In genomic region chr2:73038290-73038732, GRCm38 (mm10) we compare ENCODE assay signal across 8 mouse cellular contexts. TPM values are rescaled to one million over a fixed set of nuclear protein-coding genes. Genes with fewer than 3 reads are reported as not detected.
DNase-seq lines count a peak whose midpoint lies in the region; ATAC-seq lines count a peak whose summit lies in the region.

No protein-coding gene starts in this region.

- peak; percentile 94 for ATAC-seq in kidney, embryonic 16.5 days (ENCODE audit: low FRiP score, low TSS enrichment)
- ATAC-seq in hindbrain, embryonic 14.5 days (ENCODE audit: low FRiP score) = peak; percentile 37; the same call in 1 of the 2 replicates

- no peaks in the 10 kb centered on the region for H3K36me3 ChIP-seq in kidney, embryonic 16.5 days (ENCODE audit: insufficient read depth, low read length)
- no peaks in the 10 kb centered on the region for H3K36me3 ChIP-seq in hindbrain, embryonic 14.5 days (replicated peaks; ENCODE audit: control insufficient read depth, insufficient read depth)

- no peak overlapping the region for H3K27ac ChIP-seq in kidney, embryonic 16.5 days (ENCODE audit: low read length)
- no peak overlapping the region for H3K27ac ChIP-seq in hindbrain, embryonic 14.5 days

- H3K4me2 ChIP-seq in kidney, embryonic 16.5 days (replicated peaks; ENCODE audit: low read depth, low read length) = peak overlapping the region; percentile 45
- H3K4me2 ChIP-seq in hindbrain, embryonic 14.5 days (replicated peaks) = peak overlapping the region; percentile 51

- no peaks in the 10 kb centered on the region for H3K9me3 ChIP-seq in kidney, embryonic 16.5 days (ENCODE audit: low read length)
- no peaks in the 10 kb centered on the region for H3K9me3 ChIP-seq in hindbrain, embryonic 14.5 days (ENCODE audit: control insufficient read depth, low read length)

- no peak for DNase-seq in kidney, adult 8-10 months
- peak; percentile 49 for DNase-seq in forelimb bud, embryonic 11.5 days (ENCODE audit: low read depth, low spot score)
- DNase-seq in hindbrain, embryonic 14.5 days (ENCODE audit: low spot score) = no peak
- DNase-seq in lung, postnatal 10 days = peak; percentile 59
- peak; percentile 57 for DNase-seq in ovary, postnatal 36 days (ENCODE audit: low spot score)
- DNase-seq in cerebellum, adult 11 months = no peak
- DNase-seq in right cerebral cortex, postnatal 36 days (ENCODE audit: low spot score in 2 of 2) = no peak

- H3K4me3 ChIP-seq in kidney, embryonic 16.5 days (ENCODE audit: low read length) = peak overlapping the region; percentile 14
- peak overlapping the region; percentile 17 for H3K4me3 ChIP-seq in hindbrain, embryonic 14.5 days (replicated peaks; ENCODE audit: low read length)

- H3K4me1 ChIP-seq in kidney, embryonic 16.5 days (ENCODE audit: insufficient read depth, low read length) = peaks cover 9% of the 10 kb centered on the region; the same call in 1 of the 2 replicates
- peaks cover 5% of the 10 kb centered on the region; the same call in 1 of the 2 replicates for H3K4me1 ChIP-seq in hindbrain, embryonic 14.5 days (replicated peaks; ENCODE audit: control insufficient read depth, insufficient read depth, low read length)

- 18% methylated on average over 16 of the region's 16 CpGs for WGBS in kidney, embryonic 16.5 days
- WGBS in hindbrain, embryonic 14.5 days = 15% methylated on average over 16 of the region's 16 CpGs

- H3K27me3 ChIP-seq in kidney, embryonic 16.5 days (ENCODE audit: insufficient read depth, low read length) = no peaks in the 10 kb centered on the region
- no peaks in the 10 kb centered on the region for H3K27me3 ChIP-seq in hindbrain, embryonic 14.5 days (ENCODE audit: control insufficient read depth, insufficient read depth, low read length)

- H3K9ac ChIP-seq in kidney, embryonic 16.5 days (replicated peaks; ENCODE audit: low read length) = no peak overlapping the region
- H3K9ac ChIP-seq in hindbrain, embryonic 14.5 days = no peak overlapping the region

RNA-seq across cellular contexts. Expression of gene Gm11084, which starts 51.8 kb away (rescaled TPM):
- not detected in 2 replicates for polyA plus RNA-seq in kidney, embryonic 16.5 days (2015; fragmentation: Nextera tagmentation; extraction: Ambion mirVana)
- not detected in 2 replicates for polyA plus RNA-seq in hindbrain, embryonic 14.5 days (2014; fragmentation: Nextera tagmentation; extraction: Ambion mirVana)

RNA-seq across cellular contexts. Expression of gene Sp3, which starts 58.1 kb away (rescaled TPM):
- 44.6 and 47.3 TPM in 2 replicates for polyA plus RNA-seq in kidney, embryonic 16.5 days (2015; fragmentation: Nextera tagmentation; extraction: Ambion mirVana)
- polyA plus RNA-seq in hindbrain, embryonic 14.5 days (2014; fragmentation: Nextera tagmentation; extraction: Ambion mirVana) = 47.2 and 47.4 TPM in 2 replicates

Comparison
In these comparisons a context has a peak if more than half of its experiments do, and no peak if none do; other contexts are left out.
1. DNase-seq: peak in forelimb bud, embryonic 11.5 days (single experiment), lung, postnatal 10 days (single experiment) and ovary, postnatal 36 days (single experiment); none in kidney, adult 8-10 months (0 of 2), hindbrain, embryonic 14.5 days (single experiment), cerebellum, adult 11 months (single experiment) and right cerebral cortex, postnatal 36 days (0 of 2).